Mouse (Mus musculus) hindbrain, embryonic 13.5 days (tissue): Measurements from ENCODE around the gene Tnpo2. TPM values are rescaled to one million over a fixed set of nuclear protein-coding genes. Genes with fewer than 3 reads are reported as not detected.

Experiments used
- ATAC-seq: fragments of 200-750 bp; cut with Nextera tagmentation; 2 replicates; pipeline ENCODE4 v1.8.0; 2017; ENCODE audit warnings: moderate TSS enrichment; ENCODE audit not compliant: low FRiP score
- H3K27ac ChIP-seq: fragments of 300-500 bp; sonication (generic); 2 replicates; pipeline ENCODE4 v1.5.1; 2015; ENCODE audit warnings: inconsistent platforms, mild to moderate bottlenecking, moderate library complexity
- H3K27me3 ChIP-seq: fragments of 300-500 bp; sonication (generic); 2 replicates; pipeline ENCODE4 v1.6.1; 2015; ENCODE audit warnings: mild to moderate bottlenecking, inconsistent platforms
- H3K36me3 ChIP-seq: fragments of 300-500 bp; sonication (generic); 2 replicates; pipeline ENCODE4 v1.6.1; 2015; ENCODE audit warnings: mild to moderate bottlenecking, inconsistent platforms
- H3K4me1 ChIP-seq: fragments of 300-500 bp; sonication (generic); replicated peaks from 2 replicates; pipeline ENCODE4 v1.6.1; 2015; ENCODE audit warnings: inconsistent platforms
- H3K4me2 ChIP-seq: fragments of 300-500 bp; sonication (generic); 2 replicates; pipeline ENCODE4 v1.6.1; 2015; ENCODE audit warnings: inconsistent platforms, mild to moderate bottlenecking, moderate library complexity
- H3K4me3 ChIP-seq: fragments of 300-500 bp; sonication (generic); 2 replicates; pipeline ENCODE4 v1.5.1; 2015; ENCODE audit warnings: mild to moderate bottlenecking, inconsistent platforms
- H3K9ac ChIP-seq: fragments of 300-500 bp; sonication (generic); 2 replicates; pipeline ENCODE4 v1.6.1; 2015; ENCODE audit warnings: mild to moderate bottlenecking, inconsistent platforms
- H3K9me3 ChIP-seq: fragments of 300-500 bp; sonication (generic); 2 replicates; pipeline ENCODE4 v1.6.1; 2016; ENCODE audit warnings: inconsistent platforms
- WGBS: fragments of 180-500 bp; shearing (Covaris S2); methylation state at CpG from one replicate; pipeline ENCODE4 v1.1.7; 2015; 5-methylcytosine and 5-hydroxymethylcytosine counted together
- polyA plus RNA-seq: library from polyadenylated mRNA; unstranded; fragments of >200 nt; fragmentation: Nextera tagmentation; extraction: Ambion mirVana; gene quantifications from 2 replicates; pipeline ENCODE4 v1.2.1, GENCODE M21; 2015

Gene Tnpo2
- polyA plus RNA-seq, 1 experiment from 2014 or later: 48.8 TPM

DNA sequence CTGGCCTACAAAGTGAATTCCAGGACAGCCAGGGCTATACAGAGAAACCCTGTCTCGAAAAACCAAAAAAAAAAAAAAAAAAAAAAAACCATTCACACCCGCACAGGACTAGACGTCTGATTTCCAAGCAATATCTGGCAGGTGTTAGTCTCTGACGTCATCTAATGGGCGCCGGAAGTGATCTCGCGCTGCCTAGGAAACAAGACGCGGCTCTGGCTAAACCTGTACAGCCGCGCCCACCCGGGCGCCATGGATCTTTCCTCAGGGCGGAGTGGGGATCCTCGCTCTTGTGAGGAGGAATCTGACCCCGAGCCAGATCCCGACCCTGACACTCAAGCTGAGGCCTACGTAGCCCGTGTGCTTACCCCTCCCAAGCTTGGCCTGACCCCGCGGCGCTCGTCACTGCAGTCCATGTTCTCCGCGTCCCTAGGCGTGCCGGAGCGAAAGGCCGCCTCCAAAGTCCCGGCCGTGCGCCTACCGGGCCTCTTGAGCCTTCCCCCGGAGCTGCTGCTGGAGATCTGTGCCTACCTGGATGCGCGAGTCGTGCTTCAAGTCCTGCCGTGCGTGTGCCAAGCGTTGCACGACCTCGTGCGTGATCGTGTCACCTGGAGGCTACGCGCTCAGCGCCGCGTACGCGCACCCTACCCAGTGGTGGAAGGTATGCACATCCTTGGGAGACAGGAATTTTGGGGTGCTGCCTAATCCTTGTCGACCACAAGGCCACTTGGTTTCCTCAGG is 23.3 kb downstream of the Tnpo2 start, which contains the start of gene Fbxw9:
Gene Fbxw9, plus strand, starts transcription at position 177 of the 738 bp plus-strand sequence.
- 0% methylated on average over 53 of the region's 53 CpGs for WGBS
- Histone ChIP-seq H3K4me3 (peak within 1 kb of the TSS; percentile 94), H3K27ac (peak within 1 kb of the TSS; percentile 70), H3K4me2 (peak within 1 kb of the TSS; percentile 95), H3K36me3 (peaks cover 46% of the 10 kb centered on the region), H3K4me1 (peaks cover 24% of the 10 kb centered on the region), H3K9me3 (no peaks in the 10 kb centered on the region), H3K9ac (peak within 1 kb of the TSS; percentile 91), H3K27me3 (no peaks in the 10 kb centered on the region)
- ATAC-seq: peak; percentile 92

DNA sequence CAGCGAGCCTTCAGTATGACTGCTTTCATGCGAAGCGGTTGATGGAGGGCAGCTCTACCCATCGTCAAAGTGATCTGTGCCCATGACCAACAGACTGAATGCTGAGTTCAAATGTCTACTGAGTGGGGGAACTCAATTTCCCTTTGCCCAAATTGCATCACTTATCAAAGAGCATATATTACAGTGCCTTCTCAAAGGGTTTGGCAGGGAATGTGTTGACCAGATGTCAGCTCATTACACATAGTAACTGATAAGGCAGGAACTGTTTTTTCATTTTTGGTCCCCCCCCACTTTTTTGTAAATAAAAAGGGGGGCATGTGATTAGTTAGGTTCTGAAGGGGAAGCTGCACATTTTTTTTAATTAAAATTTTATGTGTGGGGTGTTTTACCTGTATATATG is 25.9 kb downstream of the Tnpo2 start:
- H3K4me1 ChIP-seq: peaks cover 24% of the 10 kb centered on the region
- H3K27ac ChIP-seq: no peak overlapping the region
- H3K9ac ChIP-seq: no peak overlapping the region
- ATAC-seq: no peak
- 94% methylated on average over 4 of the region's 4 CpGs for WGBS
- no peak overlapping the region for H3K4me3 ChIP-seq
- peaks cover 47% of the 10 kb centered on the region for H3K36me3 ChIP-seq
- no peaks in the 10 kb centered on the region for H3K9me3 ChIP-seq
- no peaks in the 10 kb centered on the region for H3K27me3 ChIP-seq
- peak overlapping the region; percentile 95; the same call in 1 of the 2 replicates for H3K4me2 ChIP-seq

DNA sequence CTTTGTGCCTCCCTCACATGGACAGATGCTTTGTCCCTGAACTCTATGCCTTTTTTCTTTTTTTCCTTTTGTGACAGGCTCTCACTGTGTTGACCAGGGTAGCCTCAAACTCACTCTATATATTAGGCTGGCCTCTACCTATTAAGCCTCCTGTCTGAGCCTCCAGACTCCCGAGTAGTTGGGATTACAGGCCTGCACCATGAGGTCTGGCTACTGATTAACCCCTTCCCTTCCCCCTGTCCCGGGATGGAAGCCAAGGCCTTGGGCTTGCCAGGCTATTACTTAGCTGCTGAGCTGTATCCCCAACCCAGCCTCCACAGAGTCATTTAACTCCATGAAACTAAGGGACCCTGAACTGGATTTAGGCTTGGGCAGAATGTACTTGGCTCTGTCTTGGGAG is 28.5 kb downstream of the Tnpo2 start:
- Histone ChIP-seq H3K4me3 (no peak overlapping the region), H3K27me3 (no peaks in the 10 kb centered on the region), H3K4me1 (peaks cover 24% of the 10 kb centered on the region), H3K36me3 (peaks cover 62% of the 10 kb centered on the region), H3K4me2 (no peak overlapping the region), H3K9ac (no peak overlapping the region), H3K27ac (no peak overlapping the region), H3K9me3 (no peaks in the 10 kb centered on the region)
- WGBS: 43% methylated on average over 2 of the region's 2 CpGs
- no peak for ATAC-seq

GRCm38 (mm10) chr8:85067155-85067554 is 30.4 kb downstream of the Tnpo2 start:
- peaks cover 58% of the 10 kb centered on the region for H3K36me3 ChIP-seq
- WGBS: 91% methylated on average over 2 of the region's 2 CpGs
- H3K9me3 ChIP-seq: no peaks in the 10 kb centered on the region
- no peak overlapping the region for H3K4me2 ChIP-seq
- no peak overlapping the region for H3K4me3 ChIP-seq
- H3K4me1 ChIP-seq: peaks cover 14% of the 10 kb centered on the region
- no peaks in the 10 kb centered on the region for H3K27me3 ChIP-seq
- ATAC-seq: no peak
- H3K27ac ChIP-seq: no peak overlapping the region
- H3K9ac ChIP-seq: no peak overlapping the region

DNA sequence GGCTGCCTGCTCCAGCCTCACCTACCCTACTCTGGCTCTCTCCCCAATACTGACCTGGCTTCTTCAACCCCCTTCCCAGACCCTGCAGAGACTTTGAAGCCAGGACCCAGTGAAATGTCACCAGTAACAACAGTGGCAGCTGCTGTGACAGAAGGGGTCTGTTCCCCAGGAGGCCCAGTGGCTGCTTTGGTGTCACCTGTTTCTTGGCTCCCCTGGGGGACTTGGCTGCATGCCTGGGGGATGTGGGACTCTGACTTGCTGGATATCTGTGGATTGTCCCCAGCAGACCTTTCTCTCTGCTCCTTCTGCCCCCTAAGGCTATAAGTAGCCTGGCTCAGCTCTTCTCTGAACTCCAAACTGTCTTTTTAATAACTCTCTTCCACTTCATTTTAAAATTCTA is 31.3 kb downstream of the Tnpo2 start, which contains the start of gene Gm5741:
Gene Gm5741, minus strand, starts transcription at position 1 of the 400 bp plus-strand sequence.
- peaks cover 17% of the 10 kb centered on the region for H3K4me1 ChIP-seq
- ATAC-seq: no peak
- H3K36me3 ChIP-seq: peaks cover 50% of the 10 kb centered on the region
- H3K27me3 ChIP-seq: no peaks in the 10 kb centered on the region
- H3K4me2 ChIP-seq: no peak within 1 kb of the TSS
- H3K4me3 ChIP-seq: no peak within 1 kb of the TSS
- H3K9ac ChIP-seq: peak within 1 kb of the TSS; percentile 35; the same call in 1 of the 2 replicates
- H3K27ac ChIP-seq: no peak within 1 kb of the TSS
- H3K9me3 ChIP-seq: no peaks in the 10 kb centered on the region

DNA sequence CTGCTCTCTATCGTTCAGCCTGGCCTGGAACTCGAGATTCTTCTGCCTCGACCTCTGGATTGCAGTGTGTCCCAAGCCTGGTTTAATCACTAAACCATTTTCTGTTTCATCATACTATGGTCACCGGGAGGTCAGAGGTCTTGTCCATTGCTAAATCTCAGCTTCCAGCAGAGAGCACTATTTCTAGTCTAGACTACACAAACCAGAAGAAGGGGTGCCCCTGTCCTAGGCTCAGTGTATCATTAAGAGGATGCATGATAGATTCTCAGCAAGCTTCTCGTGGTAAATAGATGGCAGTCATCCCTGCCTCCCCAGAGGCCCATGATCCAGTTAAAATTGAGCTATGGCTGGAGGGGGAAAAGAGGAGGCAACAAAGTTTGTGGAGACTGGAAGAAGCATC is 34.3 kb downstream of the Tnpo2 start:
- peak overlapping the region; percentile 89; the same call in 1 of the 2 replicates for H3K9ac ChIP-seq
- no peak for ATAC-seq
- 86% methylated on average over 5 of the region's 5 CpGs for WGBS

DNA sequence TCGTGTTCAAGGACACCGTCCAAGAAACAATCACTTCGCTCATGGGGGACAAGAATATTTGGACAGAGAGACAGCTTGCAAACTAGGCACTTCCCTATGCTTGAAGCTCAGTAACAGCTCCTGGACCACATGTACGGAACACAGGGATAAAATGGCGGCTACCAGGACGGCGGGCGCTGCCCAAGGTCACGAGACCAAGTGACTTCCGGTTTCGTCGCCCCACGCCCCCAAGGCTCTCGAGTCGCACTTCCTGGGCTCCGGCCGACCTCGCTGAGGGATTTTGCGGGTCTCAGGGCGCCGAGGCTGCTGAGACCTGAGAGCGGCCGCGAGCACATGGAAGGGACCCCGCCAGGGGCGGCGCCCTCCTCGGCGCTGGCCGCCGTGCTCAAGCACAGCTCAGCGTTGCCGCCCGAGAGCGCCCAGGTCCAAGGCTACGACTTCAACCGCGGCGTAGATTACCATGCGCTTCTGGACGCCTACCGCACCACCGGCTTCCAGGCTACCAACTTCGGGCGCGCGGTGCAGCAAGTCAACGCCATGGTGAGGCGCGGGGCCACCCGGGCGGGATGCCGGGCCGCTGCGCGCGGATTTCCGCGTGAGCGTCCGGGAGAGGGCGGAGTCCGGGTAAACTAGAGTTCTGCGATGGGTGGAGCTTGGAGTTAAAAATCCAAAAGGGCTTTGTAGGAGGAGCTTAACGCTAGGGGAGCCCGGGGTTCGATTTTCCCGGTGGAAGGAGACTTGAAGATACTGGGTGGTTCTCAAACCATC is 35.0 kb downstream of the Tnpo2 start, which contains the start of gene Dhps:
Gene Dhps, plus strand, starts transcription at position 244 of the 768 bp plus-strand sequence.
- Histone ChIP-seq H3K4me1 (peaks cover 23% of the 10 kb centered on the region), H3K36me3 (peaks cover 61% of the 10 kb centered on the region), H3K9ac (peak within 1 kb of the TSS; percentile 89), H3K27ac (peak within 1 kb of the TSS; percentile 94), H3K27me3 (no peaks in the 10 kb centered on the region), H3K4me3 (peak within 1 kb of the TSS; percentile 87), H3K9me3 (no peaks in the 10 kb centered on the region), H3K4me2 (peak within 1 kb of the TSS; percentile 68)
- ATAC-seq: peak; percentile 89
- under 1% methylated on average over 68 of the region's 68 CpGs for WGBS

More for the DNA sequence above, 34.3 kb downstream of the Tnpo2 start:
- Histone ChIP-seq H3K4me1 (peaks cover 22% of the 10 kb centered on the region), H3K36me3 (peaks cover 61% of the 10 kb centered on the region), H3K27me3 (no peaks in the 10 kb centered on the region), H3K27ac (peak overlapping the region; percentile 94), H3K4me2 (peak overlapping the region; percentile 68), H3K9me3 (no peaks in the 10 kb centered on the region), H3K4me3 (peak overlapping the region; percentile 87)

GRCm38 (mm10) chr8:85072364-85072929 is 35.7 kb downstream of the Tnpo2 start:
- ATAC-seq: no peak
- H3K36me3 ChIP-seq: peaks cover 54% of the 10 kb centered on the region
- peak overlapping the region; percentile 68 for H3K4me2 ChIP-seq
- peaks cover 25% of the 10 kb centered on the region for H3K4me1 ChIP-seq
- 47% methylated on average over 9 of the region's 9 CpGs for WGBS
- peak overlapping the region; percentile 87 for H3K4me3 ChIP-seq
- peak overlapping the region; percentile 89 for H3K9ac ChIP-seq
- no peaks in the 10 kb centered on the region for H3K27me3 ChIP-seq
- no peaks in the 10 kb centered on the region for H3K9me3 ChIP-seq
- peak overlapping the region; percentile 94 for H3K27ac ChIP-seq

DNA sequence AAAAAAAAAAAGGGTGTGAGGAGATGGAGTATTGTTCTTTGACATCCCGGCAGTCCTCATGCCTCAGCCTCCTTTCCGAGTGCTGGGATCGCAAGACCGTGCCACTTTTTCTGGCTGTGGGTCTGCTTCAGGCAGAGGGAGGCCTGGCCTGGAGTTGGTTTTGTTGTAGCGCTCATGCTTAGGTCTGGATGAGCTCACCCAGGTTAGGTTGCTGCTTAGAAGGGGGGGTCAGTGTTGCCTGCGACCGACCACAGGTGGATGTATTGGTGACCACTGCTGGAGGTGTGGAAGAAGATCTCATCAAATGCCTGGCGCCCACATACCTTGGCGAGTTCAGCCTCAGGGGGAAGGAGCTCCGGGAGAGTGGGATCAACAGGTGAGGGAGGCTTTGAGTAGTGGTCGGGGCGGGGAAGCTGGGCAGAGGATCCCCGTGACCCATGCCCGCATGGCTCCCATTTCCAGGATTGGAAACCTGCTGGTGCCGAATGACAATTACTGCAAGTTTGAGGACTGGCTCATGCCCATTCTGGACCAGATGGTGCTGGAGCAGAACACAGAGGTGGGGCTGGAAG is 36.4 kb downstream of the Tnpo2 start:
- 93% methylated on average over 15 of the region's 15 CpGs for WGBS
- Histone ChIP-seq H3K9me3 (no peaks in the 10 kb centered on the region), H3K4me2 (peak overlapping the region; percentile 68), H3K36me3 (peaks cover 51% of the 10 kb centered on the region), H3K27ac (no peak overlapping the region), H3K4me1 (peaks cover 25% of the 10 kb centered on the region), H3K4me3 (no peak overlapping the region), H3K9ac (no peak overlapping the region), H3K27me3 (no peaks in the 10 kb centered on the region)
- ATAC-seq: no peak

DNA sequence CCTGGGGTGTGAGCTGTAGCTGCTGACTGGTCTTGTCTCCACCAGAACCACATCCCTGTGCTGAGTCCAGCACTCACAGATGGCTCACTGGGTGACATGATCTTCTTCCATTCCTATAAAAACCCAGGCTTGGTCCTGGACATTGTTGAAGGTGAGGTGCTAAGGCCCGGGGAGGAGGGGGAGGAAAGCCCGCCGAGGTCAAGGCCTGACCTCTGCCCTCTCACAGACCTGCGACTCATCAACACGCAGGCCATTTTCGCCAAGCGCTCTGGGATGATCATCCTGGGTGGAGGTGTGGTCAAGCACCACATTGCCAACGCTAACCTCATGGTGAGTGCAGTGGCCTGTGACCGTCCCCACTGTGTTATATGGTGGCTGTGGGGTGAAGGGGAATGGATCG is 37.5 kb downstream of the Tnpo2 start:
- H3K4me3 ChIP-seq: no peak overlapping the region
- no peak overlapping the region for H3K9ac ChIP-seq
- ATAC-seq: no peak
- WGBS: 84% methylated on average over 10 of the region's 10 CpGs
- peaks cover 49% of the 10 kb centered on the region for H3K36me3 ChIP-seq
- peaks cover 25% of the 10 kb centered on the region for H3K4me1 ChIP-seq
- no peak overlapping the region for H3K4me2 ChIP-seq
- no peaks in the 10 kb centered on the region for H3K27me3 ChIP-seq
- H3K27ac ChIP-seq: no peak overlapping the region
- H3K9me3 ChIP-seq: no peaks in the 10 kb centered on the region

DNA sequence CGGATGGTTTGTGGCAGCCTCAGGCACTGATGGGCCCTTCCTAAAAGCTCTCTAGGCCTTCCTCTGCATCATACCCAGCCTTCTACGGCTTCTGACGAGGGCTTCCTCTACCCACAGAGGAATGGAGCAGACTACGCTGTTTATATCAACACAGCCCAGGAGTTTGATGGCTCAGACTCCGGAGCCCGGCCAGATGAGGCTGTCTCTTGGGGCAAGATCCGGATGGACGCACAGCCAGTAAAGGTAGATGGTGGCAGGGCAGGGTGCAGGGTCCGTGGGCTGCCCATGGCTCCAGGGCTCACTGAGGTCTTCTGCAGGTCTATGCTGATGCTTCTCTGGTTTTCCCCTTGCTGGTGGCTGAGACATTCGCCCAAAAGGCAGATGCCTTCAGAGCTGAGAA is 37.9 kb downstream of the Tnpo2 start:
- ATAC-seq: no peak
- Histone ChIP-seq H3K4me3 (no peak overlapping the region), H3K4me2 (no peak overlapping the region), H3K9ac (no peak overlapping the region), H3K36me3 (peaks cover 48% of the 10 kb centered on the region), H3K4me1 (peaks cover 29% of the 10 kb centered on the region), H3K27ac (no peak overlapping the region), H3K9me3 (no peaks in the 10 kb centered on the region), H3K27me3 (no peaks in the 10 kb centered on the region)
- 97% methylated on average over 10 of the region's 10 CpGs for WGBS

DNA sequence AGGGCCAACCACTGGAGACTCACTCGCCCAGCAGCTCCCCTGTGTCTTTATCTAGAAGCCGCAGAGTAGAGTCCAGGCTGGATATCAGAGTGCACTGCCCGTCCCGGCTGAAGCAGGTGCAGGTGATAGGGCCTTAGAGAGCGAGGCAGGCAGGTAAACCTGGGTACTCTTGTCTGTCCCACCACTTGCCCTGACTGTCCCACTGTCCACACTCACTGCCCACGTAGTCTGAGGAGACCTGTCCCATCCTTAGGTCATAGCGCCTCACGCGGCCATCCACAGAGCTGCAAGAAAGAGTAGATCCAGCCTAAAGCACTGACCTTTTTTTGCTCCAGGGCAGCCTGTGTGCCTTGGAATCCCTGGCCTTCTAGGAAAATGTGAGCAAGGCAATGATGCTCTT is 39.3 kb downstream of the Tnpo2 start:
- no peak overlapping the region for H3K4me2 ChIP-seq

More for the DNA sequence above, 39.3 kb downstream of the Tnpo2 start:
- 82% methylated on average over 9 of the region's 9 CpGs for WGBS
- Histone ChIP-seq H3K9me3 (no peaks in the 10 kb centered on the region), H3K27ac (no peak overlapping the region), H3K27me3 (no peaks in the 10 kb centered on the region), H3K36me3 (peaks cover 48% of the 10 kb centered on the region), H3K4me3 (no peak overlapping the region), H3K9ac (no peak overlapping the region), H3K4me1 (peaks cover 31% of the 10 kb centered on the region)
- no peak for ATAC-seq
